Mouse (Mus musculus) Patski (cell line): Measurements from ENCODE around the gene R3hdml. TPM values are rescaled to one million over a fixed set of nuclear protein-coding genes. Genes with fewer than 3 reads are reported as not detected.

Experiments
- ATAC-seq: fragments of 100-300 bp; one replicate; pipeline ENCODE4 v1.8.0; 2021
- CTCF ChIA-PET: fragments of 350-600 bp; sonication (Branson Sonifier 250); formaldehyde crosslinking; loops from one replicate; lab custom pipeline; 2022; ENCODE audit warnings: inconsistent platforms; lab: Charles Lee
- POLR2A ChIA-PET: fragments of 350-600 bp; sonication (Branson Sonifier 250); formaldehyde crosslinking; loops from one replicate; lab custom pipeline; 2022; ENCODE audit warnings: antibody characterized with exemption, inconsistent platforms; lab: Charles Lee
- DNase-seq: peaks from one replicate; pipeline ENCODE4 v3.0.0-alpha.2; 2011; ENCODE audit warnings: low read depth, low spot score
- H3K27me3 ChIP-seq: fragments of 371-371 bp; one replicate; pipeline ENCODE4 v1.5.1; 2021
- CTCF ChIP-seq: fragments of 100-300 bp; IDR thresholded peaks from one replicate; pipeline ENCODE4 v1.5.1; 2021
- in situ Hi-C: fragments of 300-500 bp; cut with MboI; formaldehyde crosslinking; loops from 3 replicates; pipeline ENCODE4 v1.11.1; 2018; ENCODE audit warnings: low pct_unique_long_range_greater_than_20kb, mixed read lengths
- polyA plus RNA-seq: library from polyadenylated mRNA; unstranded; gene quantifications from one replicate; pipeline ENCODE4 v1.2.3, GENCODE M21; 2021

Gene R3hdml
- polyA plus RNA-seq, 1 experiment from 2014 or later, result not detected

DNA sequence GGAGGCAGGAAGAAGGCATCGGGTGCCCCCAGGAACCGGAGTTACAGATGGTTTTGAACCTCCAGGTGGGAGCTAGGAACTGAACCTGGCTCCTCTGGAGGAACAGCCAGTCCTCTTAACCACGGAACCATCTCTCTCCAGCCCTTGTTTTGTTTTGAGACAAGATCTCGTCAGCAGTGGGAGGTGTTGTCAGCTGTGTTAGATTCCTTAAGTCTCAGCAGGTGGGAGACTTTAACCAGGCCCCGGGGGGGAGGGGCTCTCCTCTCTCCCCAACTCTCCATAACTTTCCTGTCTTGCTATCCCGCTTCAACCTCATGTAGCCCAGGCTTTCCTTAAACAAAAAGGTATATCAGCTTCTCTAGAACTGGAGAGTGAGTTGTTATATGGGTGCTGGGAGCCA is 2.3 kb downstream of the R3hdml start:
- peaks cover 9% of the 10 kb centered on the region for H3K27me3 ChIP-seq
- ChIA-PET POLR2A (no interaction called here), CTCF (interaction anchor here (0.6 kb wide), 1 partner anchor 75 kb away, joined by 3 read pairs; no protein-coding TSS in a partner anchor)
- ATAC-seq (no peak), DNase-seq (no peak)
- in situ Hi-C loops, result no loop called here
- no peak for TF ChIP-seq CTCF

DNA sequence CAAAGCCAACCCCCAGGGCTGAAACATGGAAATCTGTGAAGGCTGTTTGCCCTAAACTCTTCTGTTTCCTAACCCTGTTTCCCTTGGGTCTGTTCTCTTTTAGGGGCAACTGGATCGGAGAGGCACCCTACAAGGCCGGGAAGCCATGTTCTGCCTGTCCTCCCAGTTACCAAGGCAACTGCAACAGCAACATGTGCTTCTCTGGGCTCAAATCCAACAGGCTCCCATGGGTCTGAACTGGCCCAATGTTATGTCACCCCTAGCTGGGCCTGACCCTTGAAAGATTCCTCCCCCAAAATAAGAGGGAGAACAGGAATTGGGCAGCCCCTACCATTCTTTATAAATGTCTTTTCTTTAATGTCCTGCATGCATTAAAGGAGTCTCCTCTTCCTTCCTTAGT is 10.1 kb downstream of the R3hdml start:
- ChIA-PET CTCF (no interaction called here), POLR2A (no interaction called here)
- DNase-seq (no peak), ATAC-seq (no peak)
- in situ Hi-C loops, result no loop called here
- H3K27me3 ChIP-seq, result peaks cover 33% of the 10 kb centered on the region
- TF ChIP-seq CTCF, result no peak

DNA sequence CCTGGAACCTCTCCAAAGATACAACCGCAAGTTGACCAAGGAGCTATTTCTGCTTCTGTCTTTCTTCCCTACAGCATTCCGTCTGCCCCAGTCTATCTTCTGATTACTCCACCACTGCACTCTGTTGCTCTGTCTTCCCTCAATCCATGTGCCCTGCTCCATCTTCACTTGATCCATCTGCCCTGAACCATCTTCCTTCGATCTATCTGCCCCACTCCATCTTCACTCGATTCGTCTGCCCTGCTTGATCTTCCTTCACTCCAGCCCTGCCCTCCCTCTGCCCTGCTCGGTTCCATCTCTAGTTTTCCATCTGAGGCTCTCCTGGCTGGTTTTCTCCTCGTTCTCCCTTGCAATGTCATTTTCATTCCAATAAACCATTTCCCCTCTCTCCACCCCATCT is 11.1 kb downstream of the R3hdml start:
- ATAC-seq, result no peak
- peaks cover 39% of the 10 kb centered on the region for H3K27me3 ChIP-seq
- no peak for TF ChIP-seq CTCF
- DNase-seq, result no peak
- ChIA-PET CTCF (no interaction called here), POLR2A (no interaction called here)
- in situ Hi-C loops, result no loop called here

DNA sequence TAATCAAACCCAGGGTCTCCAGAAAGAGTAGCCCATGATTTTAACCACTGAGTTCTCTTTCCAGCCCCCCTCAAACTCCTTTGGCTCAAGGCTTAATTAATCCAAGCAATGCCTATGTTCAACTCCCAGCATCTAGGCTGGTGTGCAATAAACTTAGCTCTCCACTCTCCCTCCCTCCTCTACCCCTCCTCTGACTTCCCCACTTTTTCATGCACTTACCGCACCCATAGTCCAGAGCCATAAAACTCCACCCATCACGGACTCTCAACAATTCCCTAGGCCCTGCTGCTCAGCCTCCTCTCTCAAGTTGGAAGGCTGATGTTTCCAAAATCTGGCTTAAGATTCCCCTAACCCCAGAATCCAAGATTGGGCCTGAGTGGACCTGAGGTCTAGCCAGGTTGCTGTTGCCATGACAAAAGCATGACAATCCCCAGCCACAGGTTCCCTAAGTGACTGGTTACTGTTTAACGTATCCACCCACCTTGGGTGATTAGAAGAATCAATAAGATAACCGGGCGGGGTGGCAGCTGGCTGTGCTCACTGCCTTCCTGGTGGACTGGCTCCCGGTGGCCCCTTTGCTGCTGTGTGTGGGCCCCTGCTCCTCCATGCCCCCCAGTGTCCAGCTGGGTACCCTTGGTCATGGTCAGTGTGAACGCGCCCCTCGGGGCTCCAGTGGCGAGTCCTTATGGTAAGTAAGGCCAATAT is 14.3 kb downstream of the R3hdml start, which contains the start of gene Hnf4a:
Gene Hnf4a, plus strand, starts transcription at position 509 of the 705 bp plus-strand sequence.
- H3K27me3 ChIP-seq, result peaks cover 35% of the 10 kb centered on the region
- ChIA-PET POLR2A (no interaction called here), CTCF (no interaction called here)
- TF ChIP-seq CTCF, result no peak
- in situ Hi-C loops, result no loop called here
- DNase-seq (no peak), ATAC-seq (no peak)

DNA sequence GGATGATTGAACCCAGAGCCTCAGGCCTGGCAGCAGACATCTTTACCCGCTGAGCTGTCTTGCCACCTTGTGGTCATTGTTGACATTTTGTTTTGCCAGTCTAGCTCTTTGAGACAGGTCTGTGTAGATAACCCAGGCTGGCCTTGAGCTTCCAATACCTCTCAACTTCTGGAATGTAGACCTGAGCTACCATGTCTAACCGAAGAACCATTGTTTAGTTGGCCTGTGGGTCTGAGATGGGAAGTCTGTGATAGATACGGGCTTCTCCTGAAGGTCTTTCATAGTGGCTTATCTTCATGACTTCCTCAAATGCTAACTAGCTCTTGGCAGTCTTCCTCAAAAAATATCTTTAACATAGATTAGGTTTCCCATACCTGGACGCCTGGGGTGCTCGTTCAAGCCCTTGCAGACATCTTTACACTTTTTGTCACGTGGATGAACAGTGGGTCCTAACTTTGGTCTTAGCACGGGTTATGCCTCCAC is 33.7 kb downstream of the R3hdml start:
- ATAC-seq (no peak), DNase-seq (no peak)
- peaks cover 42% of the 10 kb centered on the region for H3K27me3 ChIP-seq
- POLR2A ChIA-PET, result no interaction called here
- peak; percentile 44 for TF ChIP-seq CTCF
- CTCF ChIA-PET, result interaction anchor here (1.1 kb wide), 1 partner anchor 8 kb away, joined by 3 read pairs; no protein-coding TSS in a partner anchor
- in situ Hi-C loops, result no loop called here

DNA sequence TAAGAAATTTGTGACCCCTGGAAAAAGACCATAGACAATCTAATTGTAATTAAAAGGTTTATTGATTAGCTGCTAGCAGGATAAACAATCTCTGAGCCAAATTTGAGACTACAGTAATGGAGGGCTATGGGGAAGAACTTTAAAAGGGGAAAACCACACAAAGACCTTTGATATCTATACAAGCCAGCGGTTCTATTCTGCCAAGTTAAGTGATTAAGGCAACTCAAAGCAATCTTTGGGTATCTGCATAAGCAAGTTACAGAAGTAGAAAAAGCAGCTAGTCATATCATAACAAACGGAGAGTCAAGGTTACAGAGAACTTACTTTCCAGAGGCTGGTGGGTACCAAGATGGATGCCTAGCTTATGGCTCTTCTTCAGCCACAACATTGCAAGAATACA is 35.4 kb downstream of the R3hdml start:
- in situ Hi-C loops, result no loop called here
- TF ChIP-seq CTCF, result no peak
- no peak for DNase-seq
- CTCF ChIA-PET, result no interaction called here
- no peak for ATAC-seq
- POLR2A ChIA-PET, result no interaction called here
- H3K27me3 ChIP-seq, result peaks cover 44% of the 10 kb centered on the region

DNA sequence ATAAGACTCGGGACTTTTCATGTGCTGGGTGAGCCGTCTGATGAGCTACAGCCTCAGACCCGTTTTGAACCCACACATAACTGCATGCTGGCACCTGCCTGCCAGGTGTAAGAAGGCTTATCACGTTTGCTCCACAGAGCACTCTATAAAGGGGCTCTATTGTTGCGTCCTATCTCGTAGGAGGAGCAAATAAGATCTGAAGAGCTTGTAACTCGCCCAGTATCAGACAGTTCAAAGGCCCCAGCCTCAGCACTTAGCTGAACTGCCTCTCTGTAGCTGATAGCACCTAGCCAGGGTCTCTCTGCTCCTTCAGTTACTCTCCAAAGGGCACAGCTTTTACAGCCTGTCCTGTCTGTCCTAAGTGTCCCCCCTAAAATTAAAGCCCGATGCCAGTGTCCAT is 38.3 kb downstream of the R3hdml start:
- ChIA-PET CTCF (interaction anchor here (1.1 to 2.3 kb wide), 7 partner anchors 21 to 69 kb away, joined by 3 to 11 read pairs (median 3); no protein-coding TSS in a partner anchor), POLR2A (interaction anchor here (0.6 kb wide), 1 partner anchor 512 kb away, joined by 3 read pairs; no protein-coding TSS in a partner anchor)
- peaks cover 44% of the 10 kb centered on the region for H3K27me3 ChIP-seq
- in situ Hi-C loops, result loop anchor here (10.0 kb wide), 2 partner anchors 64 to 184 kb away; no protein-coding TSS in a partner anchor
- DNase-seq (no peak), ATAC-seq (no peak)
- TF ChIP-seq CTCF, result no peak

DNA sequence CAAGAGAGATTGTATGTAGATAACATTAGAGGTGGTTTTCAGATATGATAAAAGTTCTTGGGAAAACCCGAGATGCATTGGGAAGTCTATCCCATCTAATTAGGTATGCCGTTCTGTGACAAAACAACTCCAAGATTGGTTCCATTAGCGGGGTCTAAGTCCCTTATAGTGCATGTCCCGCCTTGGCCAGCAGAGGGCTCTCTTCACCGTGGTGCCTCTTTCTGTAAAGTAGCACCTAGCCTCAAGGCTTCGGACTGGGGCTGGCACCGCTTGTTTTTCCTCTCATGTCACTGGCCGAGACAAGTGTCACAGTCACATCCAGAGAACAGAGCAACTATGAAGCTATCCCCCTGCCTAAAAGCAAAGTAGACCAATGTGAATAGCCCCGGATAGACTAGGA is 39.8 kb downstream of the R3hdml start:
- ATAC-seq, result peak; percentile 59
- ChIA-PET CTCF (interaction anchor here (1.0 to 5.1 kb wide), 6 partner anchors 19 to 255 kb away, joined by 3 to 67 read pairs (median 7); no protein-coding TSS in a partner anchor), POLR2A (interaction anchor here (0.6 kb wide), 1 partner anchor 294 kb away, joined by 3 read pairs; no protein-coding TSS in a partner anchor)
- TF ChIP-seq CTCF, result peak; percentile 94
- no peak for DNase-seq
- in situ Hi-C loops, result loop anchor here (10.0 kb wide), 2 partner anchors 63 to 183 kb away; no protein-coding TSS in a partner anchor
- H3K27me3 ChIP-seq, result peaks cover 31% of the 10 kb centered on the region

DNA sequence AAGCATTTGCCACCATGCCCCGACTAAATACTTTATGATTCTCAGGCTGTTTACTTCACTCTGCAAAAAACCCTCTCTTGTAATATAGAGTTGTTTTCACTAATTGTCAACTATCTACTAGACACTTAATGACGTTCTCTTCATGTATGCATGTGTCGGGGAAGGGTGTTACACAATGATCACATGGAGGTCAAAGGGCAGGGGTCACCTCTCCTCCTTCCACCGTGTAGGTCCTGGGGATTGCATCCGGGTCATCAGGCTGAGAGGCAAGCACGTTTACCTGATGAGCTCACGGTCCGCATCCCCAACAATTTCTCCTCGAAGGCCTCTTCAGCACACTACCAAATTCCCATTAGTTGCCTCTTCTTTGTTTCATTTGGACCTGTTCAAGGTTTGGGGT is 41.1 kb downstream of the R3hdml start:
- CTCF ChIA-PET, result interaction anchor here (2.2 to 5.1 kb wide), 3 partner anchors 58 to 65 kb away, joined by 11 to 67 read pairs (median 13); no protein-coding TSS in a partner anchor
- ATAC-seq (no peak), DNase-seq (no peak)
- POLR2A ChIA-PET, result no interaction called here
- TF ChIP-seq CTCF, result no peak
- in situ Hi-C loops, result loop anchor here (10.0 kb wide), 2 partner anchors 62 to 182 kb away; no protein-coding TSS in a partner anchor
- peaks cover 25% of the 10 kb centered on the region for H3K27me3 ChIP-seq

DNA sequence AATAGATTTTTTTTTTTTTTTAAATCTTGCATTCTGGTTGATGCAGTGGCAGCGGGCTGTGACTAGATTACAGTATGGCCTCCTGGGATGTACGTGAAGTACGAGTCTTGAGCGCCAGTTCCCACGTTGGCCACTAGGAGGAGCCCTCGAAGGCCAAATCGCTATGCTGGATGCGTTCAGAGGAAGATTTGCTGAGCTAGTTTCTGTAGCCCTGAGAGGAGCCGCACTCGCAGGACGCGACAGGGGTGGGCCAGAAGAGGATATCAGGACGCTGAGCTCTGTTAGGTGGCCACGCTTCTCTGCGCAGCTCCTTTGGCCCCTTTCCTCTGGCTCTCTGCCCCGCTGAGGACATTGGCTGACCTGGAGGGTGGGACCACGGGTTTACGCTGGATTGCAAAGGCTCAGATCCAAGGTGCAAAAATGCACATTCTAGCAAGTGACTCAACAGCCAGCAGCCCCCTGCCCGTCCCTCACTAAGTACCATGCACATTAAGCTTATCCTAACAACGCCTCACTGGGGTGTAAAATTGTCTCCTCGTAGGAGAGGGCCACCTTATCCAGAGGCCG is 42.9 kb downstream of the R3hdml start:
- H3K27me3 ChIP-seq, result peaks cover 24% of the 10 kb centered on the region
- peak; percentile 9 for DNase-seq
- POLR2A ChIA-PET, result no interaction called here
- CTCF ChIA-PET, result interaction anchor here (0.7 to 5.1 kb wide), 17 partner anchors 10 to 304 kb away, joined by 3 to 67 read pairs (median 4); no protein-coding TSS in a partner anchor
- ATAC-seq, result peak; percentile 63
- peak; percentile 94 for TF ChIP-seq CTCF
- in situ Hi-C loops, result loop anchor here (10.0 kb wide), 2 partner anchors 60 to 180 kb away; no protein-coding TSS in a partner anchor
